Mouse (Mus musculus) lung, embryonic 14.5 days (tissue): Measurements from ENCODE around the gene Ttll9. TPM values are rescaled to one million over a fixed set of nuclear protein-coding genes. Genes with fewer than 3 reads are reported as not detected.

ENCODE experiments used
- ATAC-seq: fragments of 200-750 bp; cut with Nextera tagmentation; 2 replicates; pipeline ENCODE4 v1.8.0; 2017; ENCODE audit warnings: mild to moderate bottlenecking, moderate TSS enrichment, moderate library complexity; ENCODE audit not compliant: insufficient read depth
- DNase-seq: peaks from one replicate; pipeline ENCODE4 v3.0.0-alpha.2; 2015
- H3K27ac ChIP-seq: fragments of 300-500 bp; sonication (generic); 2 replicates; pipeline ENCODE4 v1.5.1; 2014; ENCODE audit warnings: low read depth, mild to moderate bottlenecking, moderate library complexity
- H3K27me3 ChIP-seq: fragments of 300-500 bp; sonication (generic); 2 replicates; pipeline ENCODE4 v1.6.1; 2014; ENCODE audit warnings: low read length, control low read depth; ENCODE audit not compliant: insufficient read depth
- H3K36me3 ChIP-seq: fragments of 300-500 bp; sonication (generic); 2 replicates; pipeline ENCODE4 v1.6.1; 2014; ENCODE audit warnings: control low read depth; ENCODE audit not compliant: insufficient read depth
- H3K4me1 ChIP-seq: fragments of 300-500 bp; sonication (generic); 2 replicates; pipeline ENCODE4 v1.6.1; 2014; ENCODE audit warnings: antibody characterized with exemption, control low read depth; ENCODE audit not compliant: insufficient read depth
- H3K4me2 ChIP-seq: fragments of 300-500 bp; sonication (generic); 2 replicates; pipeline ENCODE4 v1.6.1; 2014; ENCODE audit warnings: mild to moderate bottlenecking
- H3K4me3 ChIP-seq: fragments of 300-500 bp; sonication (generic); 2 replicates; pipeline ENCODE4 v1.5.1; 2014; ENCODE audit warnings: low read depth, low read length
- H3K9ac ChIP-seq: fragments of 300-500 bp; sonication (generic); 2 replicates; pipeline ENCODE4 v1.6.1; 2014
- H3K9me3 ChIP-seq: fragments of 300-500 bp; sonication (generic); 2 replicates; pipeline ENCODE4 v1.6.1; 2016; ENCODE audit warnings: low read depth, low read length, control low read depth
- CTCF ChIP-seq: IDR thresholded peaks from 2 replicates; pipeline ENCODE4 v1.5.1; 2016; ENCODE audit warnings: antibody characterized with exemption, low read depth
- WGBS: fragments of 180-500 bp; shearing (Covaris S2); extraction: QIAGEN DNeasy Blood & Tissue Kit; methylation state at CpG from one replicate; pipeline ENCODE4 v1.1.7; 2014; 5-methylcytosine and 5-hydroxymethylcytosine counted together
- polyA plus RNA-seq: library from polyadenylated mRNA; unstranded; fragments of >200 nt; fragmentation: Nextera tagmentation; extraction: Ambion mirVana; gene quantifications from 2 replicates; pipeline ENCODE4 v1.2.1, GENCODE M21; 2014

The Ttll9 gene
- polyA plus RNA-seq, 1 experiment from 2014 or later, result 0.59 TPM

DNA sequence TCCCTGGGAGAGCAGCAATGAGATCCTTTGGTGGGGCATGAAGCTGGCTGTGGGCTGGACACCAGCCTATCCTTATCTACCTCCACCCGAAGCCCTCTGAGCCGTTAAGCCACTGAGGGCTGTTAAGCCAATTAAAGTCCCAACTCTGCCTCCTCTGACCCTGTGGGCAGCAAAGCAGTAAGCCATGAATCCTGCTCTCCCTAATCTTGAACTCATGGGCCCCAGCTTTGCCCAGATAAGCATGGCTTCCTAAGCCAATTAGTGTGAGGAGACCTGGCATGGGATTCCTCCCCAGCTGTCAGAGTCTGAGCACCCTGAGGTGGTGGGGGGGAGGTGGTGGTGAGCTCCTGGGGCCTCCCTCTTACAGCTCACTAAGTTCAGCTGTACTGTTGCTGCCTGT, 74.4 kb downstream of the Ttll9 start:
- ATAC-seq, result no peak

DNA sequence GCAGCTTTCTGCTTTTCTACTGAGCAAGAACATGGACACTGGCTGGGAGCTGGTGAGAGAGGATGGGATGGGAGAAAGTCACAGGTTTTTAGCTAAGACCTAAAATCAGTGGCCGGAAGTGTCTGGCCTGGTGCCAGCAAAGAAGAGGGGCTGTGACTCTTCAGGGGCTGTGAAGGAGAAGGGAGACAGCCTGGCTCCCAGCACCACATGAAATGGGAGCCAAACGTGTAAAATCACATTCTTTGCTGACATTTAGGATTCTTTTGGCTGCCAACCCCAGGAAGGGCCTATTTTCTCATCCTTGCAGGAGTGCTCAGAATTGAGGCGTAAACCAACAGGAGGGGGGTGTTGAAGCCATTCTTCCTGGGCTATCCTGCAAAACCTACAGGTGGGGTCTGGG, 81.6 kb downstream of the Ttll9 start:
- H3K9ac ChIP-seq, result no peak overlapping the region
- no peaks in the 10 kb centered on the region for H3K9me3 ChIP-seq
- H3K27ac ChIP-seq, result no peak overlapping the region
- no peaks in the 10 kb centered on the region for H3K36me3 ChIP-seq
- H3K27me3 ChIP-seq, result no peaks in the 10 kb centered on the region
- H3K4me3 ChIP-seq, result no peak overlapping the region
- ATAC-seq (no peak), DNase-seq (peak; percentile 60)
- H3K4me1 ChIP-seq, result no peaks in the 10 kb centered on the region
- 35% methylated on average over 3 of the region's 3 CpGs for WGBS
- no peak overlapping the region for H3K4me2 ChIP-seq
- no peak for TF ChIP-seq CTCF

More for the DNA sequence above, 74.4 kb downstream of the Ttll9 start:
- Histone ChIP-seq H3K4me1 (0 out of 2 replicates have a peak, but pooled peaks cover 3% of the 10 kb centered on the region), H3K27me3 (peaks cover 22% of the 10 kb centered on the region), H3K9ac (no peak overlapping the region), H3K4me3 (no peak overlapping the region), H3K9me3 (no peaks in the 10 kb centered on the region), H3K4me2 (no peak overlapping the region), H3K36me3 (no peaks in the 10 kb centered on the region), H3K27ac (no peak overlapping the region)
- DNase-seq, result no peak
- no peak for TF ChIP-seq CTCF
- WGBS, result 21% methylated on average over 2 of the region's 2 CpGs

DNA sequence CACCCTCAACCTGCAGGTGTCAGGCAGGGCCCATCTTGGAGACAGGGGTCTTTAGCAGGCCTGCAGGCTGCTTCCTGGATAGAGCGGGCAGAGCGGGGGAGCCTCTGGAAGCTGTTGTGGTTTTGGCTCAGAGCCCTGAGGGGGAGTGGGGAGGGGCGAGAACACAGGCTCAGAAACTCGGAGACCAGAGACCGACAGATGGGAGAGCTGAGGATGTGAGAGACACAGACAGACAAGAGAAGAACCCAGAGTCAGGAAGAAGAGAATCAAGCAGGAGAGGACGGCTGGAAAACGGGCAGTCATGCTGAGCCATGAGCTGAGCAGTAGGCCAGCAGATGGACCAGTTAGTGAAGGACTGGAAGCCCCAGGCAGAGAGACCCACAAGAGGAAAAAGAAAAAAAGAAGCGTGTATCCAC, 83.6 kb downstream of the Ttll9 start:
- 15% methylated on average over 8 of the region's 8 CpGs for WGBS
- Histone ChIP-seq H3K27ac (no peak overlapping the region), H3K4me1 (no peaks in the 10 kb centered on the region), H3K9me3 (no peaks in the 10 kb centered on the region), H3K9ac (no peak overlapping the region), H3K36me3 (no peaks in the 10 kb centered on the region), H3K27me3 (peaks cover 4% of the 10 kb centered on the region; the same call in 1 of the 2 replicates), H3K4me3 (no peak overlapping the region), H3K4me2 (no peak overlapping the region)
- peak; percentile 69 for DNase-seq
- no peak for ATAC-seq
- no peak for TF ChIP-seq CTCF

DNA sequence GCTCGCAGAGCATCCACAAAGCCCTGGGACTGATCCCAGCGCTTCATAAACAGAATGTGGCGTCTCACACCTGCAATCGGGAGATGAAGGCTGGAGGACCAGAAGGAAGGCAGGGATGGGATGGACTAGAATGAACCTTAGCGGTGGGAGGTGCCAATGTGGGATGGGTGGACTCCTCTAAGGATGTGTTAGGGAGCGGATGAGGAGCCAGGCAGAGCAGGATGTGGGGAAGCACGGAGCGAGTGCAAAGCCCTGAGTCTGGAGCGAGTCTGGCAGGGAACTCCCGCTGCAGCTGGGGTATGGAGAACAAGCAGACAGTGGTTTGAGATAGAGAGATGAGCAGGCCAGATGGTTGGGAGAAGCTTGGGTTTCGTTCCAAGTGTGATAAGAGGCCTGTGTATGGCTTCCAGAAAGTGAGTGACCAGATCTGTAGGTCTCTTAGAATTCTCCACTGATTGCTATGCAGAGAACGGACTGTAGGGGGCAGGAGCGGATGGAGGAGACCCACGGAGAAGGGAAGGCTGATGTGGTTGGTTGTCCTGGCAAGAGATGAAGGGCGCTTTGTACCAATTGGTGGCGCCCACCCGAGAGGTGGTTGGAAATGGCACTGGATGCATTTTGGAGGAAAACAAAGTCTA, 85.7 kb downstream of the Ttll9 start:
- ATAC-seq (no peak), DNase-seq (peak; percentile 76)
- Histone ChIP-seq H3K27ac (no peak overlapping the region), H3K9ac (no peak overlapping the region), H3K4me2 (no peak overlapping the region), H3K36me3 (no peaks in the 10 kb centered on the region), H3K27me3 (peaks cover 22% of the 10 kb centered on the region), H3K9me3 (no peaks in the 10 kb centered on the region), H3K4me3 (no peak overlapping the region), H3K4me1 (no peaks in the 10 kb centered on the region)
- 27% methylated on average over 17 of the region's 17 CpGs for WGBS
- TF ChIP-seq CTCF, result peak; percentile 79

DNA sequence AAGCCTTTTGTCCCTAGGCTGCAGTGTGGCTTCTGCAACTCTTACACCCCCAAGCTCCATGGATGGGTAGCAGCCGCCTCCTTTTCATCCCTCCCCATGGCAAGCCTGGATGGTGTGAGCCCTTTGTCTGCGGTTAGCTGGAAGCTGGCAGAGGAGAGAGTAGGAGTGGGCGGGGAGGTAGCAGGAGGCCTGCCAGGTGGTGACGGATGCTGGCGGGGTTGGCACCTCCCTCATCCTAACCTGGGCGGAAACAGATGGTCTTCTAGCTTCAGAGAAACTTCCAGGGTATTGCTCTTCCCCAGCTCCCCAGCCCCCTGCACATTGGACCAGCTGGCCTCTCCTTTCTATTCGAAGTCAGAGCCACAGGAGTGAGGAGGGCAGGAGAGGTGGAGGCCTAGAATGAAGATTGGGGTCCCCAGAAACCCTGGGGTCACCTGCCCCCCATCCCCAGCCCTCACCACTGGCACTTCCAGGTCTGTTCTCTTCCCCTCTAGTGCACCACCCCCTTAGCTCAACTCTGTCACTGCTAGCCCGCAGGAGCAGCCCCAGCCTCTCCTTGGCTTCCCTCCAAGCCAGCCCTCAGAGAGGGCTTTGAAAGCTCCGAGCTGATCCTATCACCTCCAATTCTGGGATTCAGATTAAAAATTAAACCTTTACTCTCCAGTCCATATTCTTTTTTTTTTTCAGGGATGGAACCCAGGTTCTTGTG, 87.2 kb downstream of the Ttll9 start:
- no peak for TF ChIP-seq CTCF
- no peaks in the 10 kb centered on the region for H3K9me3 ChIP-seq
- H3K27ac ChIP-seq, result no peak overlapping the region
- H3K4me2 ChIP-seq, result no peak overlapping the region
- H3K4me3 ChIP-seq, result no peak overlapping the region
- peak; percentile 69 for DNase-seq
- peaks cover 31% of the 10 kb centered on the region for H3K27me3 ChIP-seq
- no peaks in the 10 kb centered on the region for H3K4me1 ChIP-seq
- no peaks in the 10 kb centered on the region for H3K36me3 ChIP-seq
- H3K9ac ChIP-seq, result no peak overlapping the region
- ATAC-seq, result no peak
- 27% methylated on average over 9 of the region's 9 CpGs for WGBS

DNA sequence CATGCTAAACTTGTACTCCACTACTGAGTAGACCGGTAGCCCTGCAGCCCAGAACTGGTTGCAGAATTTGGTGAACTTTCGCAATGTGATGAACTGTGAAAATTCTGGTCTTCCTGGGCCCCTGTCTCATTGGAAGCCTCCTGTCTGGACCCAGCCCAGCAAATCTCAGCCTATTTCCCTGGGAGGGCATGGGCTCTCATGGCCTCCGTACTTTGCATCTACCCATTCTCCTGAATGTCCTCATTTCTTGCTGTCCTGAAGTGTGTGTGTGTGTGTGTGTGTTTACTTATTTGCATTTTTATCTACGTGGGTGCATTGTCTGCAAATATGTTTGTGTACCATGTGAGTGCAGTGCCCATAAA, 87.7 kb downstream of the Ttll9 start:
- Histone ChIP-seq H3K4me3 (no peak overlapping the region), H3K9ac (no peak overlapping the region), H3K36me3 (no peaks in the 10 kb centered on the region), H3K4me1 (no peaks in the 10 kb centered on the region), H3K27ac (no peak overlapping the region), H3K27me3 (peaks cover 31% of the 10 kb centered on the region), H3K4me2 (no peak overlapping the region), H3K9me3 (no peaks in the 10 kb centered on the region)
- TF ChIP-seq CTCF, result no peak
- 66% methylated on average over 4 of the region's 4 CpGs for WGBS
- ATAC-seq, result no peak
- no peak for DNase-seq

DNA sequence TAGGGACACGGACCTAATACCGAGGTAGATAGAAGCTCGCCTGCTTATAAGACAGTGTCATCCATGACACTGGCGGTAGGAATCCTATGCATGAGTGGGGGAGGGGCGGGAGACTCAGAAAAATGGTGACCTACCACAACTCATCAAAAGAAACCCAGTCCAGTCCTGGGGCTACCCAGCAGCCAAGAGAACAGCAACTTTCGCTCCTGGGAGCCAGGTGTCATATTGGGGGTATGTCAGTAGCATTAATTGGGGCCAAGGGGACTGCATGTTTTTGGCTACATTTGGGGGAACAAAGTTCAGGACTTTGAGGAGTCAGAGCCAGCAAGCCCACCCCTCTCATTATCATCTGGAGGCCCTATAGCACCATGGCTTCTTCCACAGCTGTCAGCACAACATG, 88.8 kb downstream of the Ttll9 start:
- Histone ChIP-seq H3K9me3 (no peaks in the 10 kb centered on the region), H3K9ac (no peak overlapping the region), H3K36me3 (no peaks in the 10 kb centered on the region), H3K4me2 (no peak overlapping the region), H3K27ac (no peak overlapping the region), H3K4me1 (no peaks in the 10 kb centered on the region), H3K4me3 (no peak overlapping the region), H3K27me3 (peaks cover 31% of the 10 kb centered on the region)
- WGBS, result 74% methylated on average over 6 of the region's 6 CpGs
- no peak for TF ChIP-seq CTCF
- no peak for ATAC-seq
- DNase-seq, result no peak
